8 mouse cellular contexts compared by ENCODE assay signal in genomic region chr7:15954978-15955443, GRCm38 (mm10). TPM values are rescaled to one million over a fixed set of nuclear protein-coding genes. Genes with fewer than 3 reads are reported as not detected.
DNase-seq lines count a peak whose midpoint lies in the region; ATAC-seq lines count a peak whose summit lies in the region.

No protein-coding gene starts in this region.

- no peaks in the 10 kb centered on the region for H3K27me3 ChIP-seq in forebrain, embryonic 11.5 days (ENCODE audit: control insufficient read depth, insufficient read depth, low read length)
- H3K27me3 ChIP-seq in hindbrain, embryonic 10.5 days (ENCODE audit: insufficient read depth, poor library complexity, severe bottlenecking) = peaks cover 13% of the 10 kb centered on the region; the same call in 1 of the 2 replicates
- peaks cover 23% of the 10 kb centered on the region for H3K27me3 ChIP-seq in limb, embryonic 13.5 days
- 0 out of 2 replicates have a peak, but pooled peaks cover 8% of the 10 kb centered on the region for H3K27me3 ChIP-seq in midbrain, embryonic 12.5 days

- H3K36me3 ChIP-seq in forebrain, embryonic 11.5 days (ENCODE audit: control insufficient read depth, insufficient read depth, low read length) = no peaks in the 10 kb centered on the region
- peaks cover 12% of the 10 kb centered on the region for H3K36me3 ChIP-seq in hindbrain, embryonic 10.5 days
- peaks cover 55% of the 10 kb centered on the region for H3K36me3 ChIP-seq in limb, embryonic 13.5 days
- no peaks in the 10 kb centered on the region for H3K36me3 ChIP-seq in midbrain, embryonic 12.5 days

- no peaks in the 10 kb centered on the region for H3K4me1 ChIP-seq in forebrain, embryonic 11.5 days (replicated peaks; ENCODE audit: control insufficient read depth, insufficient read depth, low read length)
- H3K4me1 ChIP-seq in hindbrain, embryonic 10.5 days (replicated peaks) = peaks cover 11% of the 10 kb centered on the region
- peaks cover 11% of the 10 kb centered on the region for H3K4me1 ChIP-seq in limb, embryonic 13.5 days
- H3K4me1 ChIP-seq in midbrain, embryonic 12.5 days = no peaks in the 10 kb centered on the region

- peak overlapping the region; percentile 45 for H3K4me2 ChIP-seq in forebrain, embryonic 11.5 days (ENCODE audit: low read depth, low read length, severe bottlenecking)
- H3K4me2 ChIP-seq in limb, embryonic 13.5 days (replicated peaks) = peak overlapping the region; percentile 55
- peak overlapping the region; percentile 46 for H3K4me2 ChIP-seq in midbrain, embryonic 12.5 days (replicated peaks)

- no peaks in the 10 kb centered on the region; the same call in 1 of the 2 replicates for H3K9me3 ChIP-seq in forebrain, embryonic 11.5 days (ENCODE audit: control insufficient read depth, low read length)
- peaks cover 7% of the 10 kb centered on the region; the same call in 1 of the 2 replicates for H3K9me3 ChIP-seq in hindbrain, embryonic 10.5 days
- H3K9me3 ChIP-seq in limb, embryonic 13.5 days = 0 out of 2 replicates have a peak, but pooled peaks cover 5% of the 10 kb centered on the region
- H3K9me3 ChIP-seq in midbrain, embryonic 12.5 days = 0 out of 2 replicates have a peak, but pooled peaks cover 4% of the 10 kb centered on the region

- H3K9ac ChIP-seq in forebrain, embryonic 11.5 days (ENCODE audit: low read length) = peak overlapping the region; percentile 48
- H3K9ac ChIP-seq in limb, embryonic 13.5 days = peak overlapping the region; percentile 35; the same call in 1 of the 2 replicates
- H3K9ac ChIP-seq in midbrain, embryonic 12.5 days (replicated peaks) = peak overlapping the region; percentile 26; the same call in 1 of the 2 replicates

- peak overlapping the region; percentile 22; the same call in 1 of the 2 replicates for H3K4me3 ChIP-seq in forebrain, embryonic 11.5 days (ENCODE audit: low read depth, low read length)
- H3K4me3 ChIP-seq in hindbrain, embryonic 10.5 days = peak overlapping the region; percentile 50
- H3K4me3 ChIP-seq in limb, embryonic 13.5 days = peak overlapping the region; percentile 17
- peak overlapping the region; percentile 32 for H3K4me3 ChIP-seq in midbrain, embryonic 12.5 days

- WGBS in forebrain, embryonic 11.5 days = 6% methylated on average over 19 of the region's 21 CpGs
- 5% methylated on average over 21 of the region's 21 CpGs for WGBS in hindbrain, embryonic 10.5 days
- WGBS in limb, embryonic 13.5 days = 6% methylated on average over 21 of the region's 21 CpGs
- 12% methylated on average over 20 of the region's 21 CpGs for WGBS in midbrain, embryonic 12.5 days

- peak; percentile 74 for ATAC-seq in forebrain, embryonic 11.5 days (replicated peaks; ENCODE audit: low FRiP score)
- peak; percentile 55; the same call in 1 of the 2 replicates for ATAC-seq in limb, embryonic 13.5 days (ENCODE audit: low FRiP score, low read depth)
- ATAC-seq in midbrain, embryonic 12.5 days (ENCODE audit: low FRiP score, low read depth) = peak; percentile 38; the same call in 1 of the 2 replicates

- peak; percentile 54 for DNase-seq in c-Kit-negative CD71-positive TER-119-positive erythroid progenitor cells, embryonic 14.5 days (ENCODE audit: low read depth, low spot score)
- peak; percentile 79 for DNase-seq in forebrain, embryonic 11.5 days (ENCODE audit: low spot score)
- DNase-seq in hindbrain, embryonic 10.5 days (ENCODE audit: low spot score) = peak; percentile 53
- no peak for DNase-seq in thymus, postnatal 4 days
- no peak for DNase-seq in layer of hippocampus, postnatal 25 days (ENCODE audit: extremely low spot score in 1 of 2, low spot score in 1 of 2)
- DNase-seq in B cell, adult 2 months = no peak

- H3K27ac ChIP-seq in forebrain, embryonic 11.5 days (ENCODE audit: low read depth, low read length) = no peak overlapping the region
- H3K27ac ChIP-seq in hindbrain, embryonic 10.5 days = peak overlapping the region; percentile 66
- H3K27ac ChIP-seq in limb, embryonic 13.5 days = no peak overlapping the region
- H3K27ac ChIP-seq in midbrain, embryonic 12.5 days (replicated peaks) = no peak overlapping the region

RNA-seq across cellular contexts. Expression of gene Nop53, which starts 9.1 kb away (rescaled TPM):
- 169 and 174 TPM in 2 replicates for polyA plus RNA-seq in forebrain, embryonic 11.5 days (2014; fragmentation: Nextera tagmentation; extraction: Ambion mirVana)
- polyA plus RNA-seq in hindbrain, embryonic 10.5 days (2016; fragmentation: Nextera tagmentation; extraction: Ambion mirVana) = 170 and 182 TPM in 2 replicates
- polyA plus RNA-seq in limb, embryonic 13.5 days (2015; fragmentation: Nextera tagmentation; extraction: Ambion mirVana) = 184 and 201 TPM in 2 replicates
- 162 and 183 TPM in 2 replicates for polyA plus RNA-seq in midbrain, embryonic 12.5 days (2016; fragmentation: Nextera tagmentation; extraction: Ambion mirVana)
- total RNA-seq in layer of hippocampus, postnatal 25 days (2021) = 100 to 1,000 TPM; 118 to 133 TPM

RNA-seq across cellular contexts. Expression of gene Ehd2, which starts 12.4 kb away (rescaled TPM):
- polyA plus RNA-seq in forebrain, embryonic 11.5 days (2014; fragmentation: Nextera tagmentation; extraction: Ambion mirVana) = 10.4 and 11.3 TPM in 2 replicates
- polyA plus RNA-seq in hindbrain, embryonic 10.5 days (2016; fragmentation: Nextera tagmentation; extraction: Ambion mirVana) = 12.1 and 12.5 TPM in 2 replicates
- polyA plus RNA-seq in limb, embryonic 13.5 days (2015; fragmentation: Nextera tagmentation; extraction: Ambion mirVana) = 25.3 and 29.9 TPM in 2 replicates
- 7.0 and 8.5 TPM in 2 replicates for polyA plus RNA-seq in midbrain, embryonic 12.5 days (2016; fragmentation: Nextera tagmentation; extraction: Ambion mirVana)
- 1 to 10 TPM; 4.5 to 5.5 TPM for total RNA-seq in layer of hippocampus, postnatal 25 days (2021)

RNA-seq across cellular contexts. Expression of gene Selenow, which starts 32.8 kb away (rescaled TPM):
- 944 and 965 TPM in 2 replicates for polyA plus RNA-seq in forebrain, embryonic 11.5 days (2014; fragmentation: Nextera tagmentation; extraction: Ambion mirVana)
- 902 and 1,086 TPM in 2 replicates for polyA plus RNA-seq in hindbrain, embryonic 10.5 days (2016; fragmentation: Nextera tagmentation; extraction: Ambion mirVana)
- polyA plus RNA-seq in limb, embryonic 13.5 days (2015; fragmentation: Nextera tagmentation; extraction: Ambion mirVana) = 943 and 963 TPM in 2 replicates
- polyA plus RNA-seq in midbrain, embryonic 12.5 days (2016; fragmentation: Nextera tagmentation; extraction: Ambion mirVana) = 1,059 and 1,095 TPM in 2 replicates
- total RNA-seq in layer of hippocampus, postnatal 25 days (2021) = 1,000 to 10,000 TPM; 1,670 to 1,760 TPM

Comparison
In these comparisons a context has a peak if more than half of its experiments do, and no peak if none do; other contexts are left out.
1. DNase-seq: peak in c-Kit-negative CD71-positive TER-119-positive erythroid progenitor cells, embryonic 14.5 days (single experiment), forebrain, embryonic 11.5 days (single experiment) and hindbrain, embryonic 10.5 days (single experiment); none in thymus, postnatal 4 days (single experiment), layer of hippocampus, postnatal 25 days (0 of 2) and B cell, adult 2 months (0 of 2).
2. Peak in every context shown above with its lines, with median percentiles within 50 percentile points of each other: ATAC-seq, H3K4me2 ChIP-seq, H3K4me3 ChIP-seq and H3K9ac ChIP-seq.